In genomic region chr12:84862136-84862910, GRCm38 (mm10) we compare ENCODE assay signal across 8 mouse cellular contexts. TPM values are rescaled to one million over a fixed set of nuclear protein-coding genes. Genes with fewer than 3 reads are reported as not detected.
DNase-seq lines count a peak whose midpoint lies in the region; TF ChIP-seq lines count a peak whose summit lies in the region.

No protein-coding gene starts in this region.

- H3K4me2 ChIP-seq in myocyte (ENCODE audit: low read depth): peak overlapping the region; percentile 10

- H3K27me3 ChIP-seq in myocyte (ENCODE audit: control insufficient read depth, insufficient read depth, insufficient read length): no peaks in the 10 kb centered on the region

- DNase-seq in adrenal gland, postnatal 14 days: peak; percentile 63
- no peak for DNase-seq in adrenal gland, postnatal 25 days
- DNase-seq in ovary, adult 18-20 months (ENCODE audit: low spot score): peak; percentile 44
- DNase-seq in ovary, postnatal 10 days (ENCODE audit: low spot score): no peak
- peak; percentile 57 to 66 for DNase-seq in gastrocnemius, postnatal 36 days
- no peak for DNase-seq in kidney, adult 8-10 months
- DNase-seq in natural killer cell, adult 2 months (ENCODE audit: low spot score in 2 of 2): no peak

- peaks cover 7% of the 10 kb centered on the region for H3K79me2 ChIP-seq in myocyte (ENCODE audit: control insufficient read depth, insufficient read depth)

- H3K4me3 ChIP-seq in myocyte: no peak overlapping the region

- TF ChIP-seq POLR2A in myocyte (IDR thresholded peaks at IDR 0.05; ENCODE audit: insufficient read length, low read depth): no peak

- intact Hi-C loops in gastrocnemius, postnatal 36 days (cut with DNase I): no loop called here

- no peaks in the 10 kb centered on the region for H3K36me3 ChIP-seq in myocyte (ENCODE audit: control insufficient read depth, insufficient read depth)

- no peak overlapping the region for H3ac ChIP-seq in myocyte (ENCODE audit: control insufficient read depth, insufficient read length)

TF ChIP-seq in myocyte, 11 proteins besides CTCF, POLR2A, EP300 and RAD21:
- TF ChIP-seq MYOD1 (IDR thresholded peaks at IDR 0.05; ENCODE audit: control insufficient read depth in 1 of 3, insufficient read length in 2 of 3, low read depth in 2 of 3): no peak
- no peak for TF ChIP-seq MAX (IDR thresholded peaks at IDR 0.05; ENCODE audit: low read depth)
- TF ChIP-seq POLR2AphosphoS2 (IDR thresholded peaks at IDR 0.05; ENCODE audit: insufficient read length, low read depth): no peak
- no peak for TF ChIP-seq TCF3 (IDR thresholded peaks at IDR 0.05; ENCODE audit: insufficient read length, low read depth)
- no peak for TF ChIP-seq CEBPB (IDR thresholded peaks at IDR 0.05; ENCODE audit: insufficient read depth, poor library complexity, severe bottlenecking)
- TF ChIP-seq MYOG (IDR thresholded peaks at IDR 0.05; ENCODE audit: control insufficient read depth in 1 of 3, insufficient read depth in 1 of 3, insufficient read length in 2 of 3, low read depth in 2 of 3): no peak
- no peak for TF ChIP-seq USF1 (IDR thresholded peaks at IDR 0.05; ENCODE audit: low read depth)
- no peak for TF ChIP-seq TCF12 (IDR thresholded peaks at IDR 0.05; ENCODE audit: insufficient read depth, poor library complexity, severe bottlenecking)

RNA-seq across cellular contexts. Expression of gene Ltbp2, which starts 14.0 kb away (rescaled TPM):
- 11.9 and 12.4 TPM in 2 replicates for total RNA-seq in adrenal gland, postnatal 14 days (2021)
- 3.9 and 4.8 TPM in 2 replicates for total RNA-seq in adrenal gland, postnatal 25 days (2021)
- 1 to 10 TPM in 1 of 2 experiments, under 1 TPM in 1; 0.48 to 1.5 TPM for total RNA-seq in gastrocnemius, postnatal 36 days (2021)
- 19.7 TPM for polyA plus RNA-seq in myocyte (2012; fragmentation: generic; extraction: Trizol)

Comparison
In these comparisons a context has a peak if more than half of its experiments do, and no peak if none do; other contexts are left out.
1. DNase-seq: peak in adrenal gland, postnatal 14 days (single experiment), ovary, adult 18-20 months (single experiment) and gastrocnemius, postnatal 36 days (2 of 2); none in adrenal gland, postnatal 25 days (single experiment), ovary, postnatal 10 days (single experiment), kidney, adult 8-10 months (0 of 2) and natural killer cell, adult 2 months (0 of 2).